Mouse (Mus musculus): ENCODE measurements around the gene Foxp3. TPM values are rescaled to one million over a fixed set of nuclear protein-coding genes. Genes with fewer than 3 reads are reported as not detected.
A peak's percentile ranks its signal among the peaks of the same experiment; 100 is the strongest.

Gene Foxp3
- polyA plus RNA-seq, 1 experiment from 2014 or later, result 0.05 TPM

DNA sequence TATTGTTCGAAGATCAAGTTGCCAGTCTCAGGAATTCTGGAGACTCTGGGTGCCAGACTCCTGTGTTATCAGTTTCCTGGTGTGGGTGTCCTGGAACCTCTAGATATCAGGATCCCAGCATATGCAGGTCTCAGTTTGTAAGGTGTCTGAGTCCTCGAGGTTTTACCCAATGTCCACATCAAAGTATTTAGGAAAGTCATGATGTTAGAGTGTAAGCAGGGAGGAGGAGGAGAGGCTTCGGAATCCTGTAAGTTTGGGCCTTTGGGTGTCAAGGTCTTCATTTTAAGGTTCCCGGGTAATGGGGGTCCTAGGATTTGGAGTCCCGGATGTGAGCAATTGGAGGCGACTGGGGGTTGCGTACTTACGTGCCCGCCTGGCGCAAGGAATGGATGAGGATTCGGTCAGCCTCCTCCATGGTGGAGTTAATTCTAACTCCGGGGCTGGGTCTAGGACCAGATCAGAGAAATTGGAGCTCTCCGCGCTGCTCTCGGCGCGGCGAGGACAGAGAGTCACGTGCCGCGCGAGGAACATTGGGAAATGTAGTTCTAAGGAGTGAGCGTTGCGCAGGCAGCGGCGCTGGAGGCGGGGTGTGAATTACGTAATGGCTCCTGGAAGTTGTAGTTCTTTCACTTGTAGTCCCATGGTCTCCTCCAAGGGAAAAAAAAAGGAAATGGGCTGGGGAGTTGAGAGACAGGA, 31.6 kb downstream of the Foxp3 start, which contains the start of gene Ccdc22:
Gene Ccdc22 (minus strand): TSS at position 639 of the 696 bp plus-strand sequence.
- H3K27me3 ChIP-seq (ENCODE audit: control insufficient read depth, insufficient read depth, low read length), result peaks cover 3% of the 10 kb centered on the region; the same call in 1 of the 2 replicates
- ATAC-seq (ENCODE audit: insufficient number of reproducible peaks, low FRiP score, low TSS enrichment, low read depth) (peak; percentile 91), DNase-seq (ENCODE audit: low spot score) (peak; percentile 84)
- H3K9ac ChIP-seq (ENCODE audit: low read length), result peak within 1 kb of the TSS; percentile 41; the same call in 1 of the 2 replicates
- no peaks in the 10 kb centered on the region for H3K9me3 ChIP-seq (ENCODE audit: control insufficient read depth, low read length)
- 21% methylated on average over 28 of the region's 28 CpGs for WGBS
- H3K27ac ChIP-seq (replicated peaks; ENCODE audit: low read depth, low read length), result no peak within 1 kb of the TSS
- no peaks in the 10 kb centered on the region for H3K4me1 ChIP-seq (ENCODE audit: control insufficient read depth, insufficient read depth, low read length)
- peak within 1 kb of the TSS; percentile 29 for H3K4me2 ChIP-seq (ENCODE audit: low read depth, severe bottlenecking)
- H3K4me3 ChIP-seq (ENCODE audit: low read depth, low read length), result peak within 1 kb of the TSS; percentile 37
- no peaks in the 10 kb centered on the region for H3K36me3 ChIP-seq (ENCODE audit: control insufficient read depth, insufficient read depth, low read length)

DNA sequence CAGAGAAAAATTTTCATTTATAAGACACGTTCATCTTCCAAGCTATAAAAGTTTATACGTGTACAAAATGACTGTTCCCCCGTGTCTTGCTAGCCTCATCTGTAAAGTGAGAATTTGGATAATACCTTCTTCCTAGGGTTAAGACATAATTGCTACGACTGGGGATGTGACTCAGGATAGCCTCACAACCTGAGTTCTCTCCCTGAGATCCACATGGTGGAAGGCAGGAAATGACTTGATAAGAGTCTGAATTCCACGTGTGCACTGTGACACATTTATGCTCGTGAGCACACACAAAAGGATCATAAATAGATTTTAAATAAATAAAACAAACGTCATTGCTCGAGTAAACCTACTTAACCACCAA, 32.1 kb downstream of the Foxp3 start:
- 44% methylated on average over 8 of the region's 8 CpGs for WGBS
- Histone ChIP-seq H3K4me1 (ENCODE audit: control insufficient read depth, insufficient read depth, low read length) (no peaks in the 10 kb centered on the region), H3K36me3 (ENCODE audit: control insufficient read depth, insufficient read depth, low read length) (no peaks in the 10 kb centered on the region), H3K4me2 (ENCODE audit: low read depth, severe bottlenecking) (no peak overlapping the region), H3K4me3 (ENCODE audit: low read depth, low read length) (no peak overlapping the region; the same call in 1 of the 2 replicates), H3K27ac (replicated peaks; ENCODE audit: low read depth, low read length) (no peak overlapping the region), H3K9ac (ENCODE audit: low read length) (no peak overlapping the region), H3K9me3 (ENCODE audit: control insufficient read depth, low read length) (no peaks in the 10 kb centered on the region), H3K27me3 (ENCODE audit: control insufficient read depth, insufficient read depth, low read length) (peaks cover 4% of the 10 kb centered on the region; the same call in 1 of the 2 replicates)
- DNase-seq (ENCODE audit: low spot score) (no peak), ATAC-seq (ENCODE audit: insufficient number of reproducible peaks, low FRiP score, low TSS enrichment, low read depth) (0 out of 2 replicates have a peak, but pooled peaks have one; percentile 21)

DNA sequence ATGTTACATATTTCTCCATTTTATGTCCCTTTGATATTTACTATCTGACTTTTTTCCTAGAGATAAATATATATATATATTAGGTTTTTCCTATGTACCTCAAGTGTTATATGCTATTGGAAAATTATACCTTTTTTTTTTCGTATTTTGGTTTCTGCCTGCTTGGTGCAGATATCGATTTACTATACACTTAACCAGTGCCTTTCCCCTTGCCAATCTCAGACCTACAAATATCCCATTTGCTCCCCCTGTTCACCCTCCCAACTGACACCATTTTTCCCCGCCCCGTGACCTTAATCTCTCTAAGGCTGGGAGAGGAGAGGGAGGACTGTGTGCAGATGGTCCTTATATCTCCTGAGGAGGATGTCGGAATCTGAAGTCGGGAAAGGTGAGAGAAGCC, 33.3 kb downstream of the Foxp3 start, which contains the start of gene Cacna1f:
Gene Cacna1f (plus strand): TSS at position 301 of the 400 bp plus-strand sequence.
- Histone ChIP-seq H3K27ac (replicated peaks; ENCODE audit: low read depth, low read length) (no peak within 1 kb of the TSS), H3K27me3 (ENCODE audit: control insufficient read depth, insufficient read depth, low read length) (peaks cover 4% of the 10 kb centered on the region; the same call in 1 of the 2 replicates), H3K9ac (ENCODE audit: low read length) (no peak within 1 kb of the TSS), H3K9me3 (ENCODE audit: control insufficient read depth, low read length) (no peaks in the 10 kb centered on the region), H3K4me3 (ENCODE audit: low read depth, low read length) (no peak within 1 kb of the TSS), H3K4me1 (ENCODE audit: control insufficient read depth, insufficient read depth, low read length) (no peaks in the 10 kb centered on the region), H3K4me2 (ENCODE audit: low read depth, severe bottlenecking) (no peak within 1 kb of the TSS), H3K36me3 (ENCODE audit: control insufficient read depth, insufficient read depth, low read length) (no peaks in the 10 kb centered on the region)
- DNase-seq (ENCODE audit: low spot score), result no peak
- 65% methylated on average over 6 of the region's 6 CpGs for WGBS
- ATAC-seq (ENCODE audit: insufficient number of reproducible peaks, low FRiP score, low TSS enrichment, low read depth), result no peak

DNA sequence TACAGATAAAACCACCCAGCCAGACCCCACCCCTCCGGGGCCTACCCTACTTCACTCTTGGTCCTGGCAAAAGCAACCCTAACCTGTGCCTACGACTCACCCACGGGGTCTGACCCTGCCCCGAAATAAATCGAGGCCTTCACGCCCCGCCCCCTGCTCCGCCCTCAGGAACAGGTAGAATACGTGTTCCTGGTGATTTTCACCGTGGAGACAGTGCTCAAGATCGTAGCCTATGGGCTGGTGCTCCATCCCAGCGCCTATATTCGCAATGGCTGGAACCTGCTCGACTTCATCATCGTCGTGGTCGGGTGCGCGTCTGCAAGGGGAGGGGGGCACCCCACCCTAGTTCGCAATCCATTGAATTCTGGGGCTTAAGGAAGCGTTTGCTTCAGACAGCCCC, 36.6 kb downstream of the Foxp3 start:
- H3K9me3 ChIP-seq (ENCODE audit: control insufficient read depth, low read length), result no peaks in the 10 kb centered on the region
- WGBS, result 26% methylated on average over 21 of the region's 21 CpGs
- no peak for ATAC-seq (ENCODE audit: insufficient number of reproducible peaks, low FRiP score, low TSS enrichment, low read depth)

DNA sequence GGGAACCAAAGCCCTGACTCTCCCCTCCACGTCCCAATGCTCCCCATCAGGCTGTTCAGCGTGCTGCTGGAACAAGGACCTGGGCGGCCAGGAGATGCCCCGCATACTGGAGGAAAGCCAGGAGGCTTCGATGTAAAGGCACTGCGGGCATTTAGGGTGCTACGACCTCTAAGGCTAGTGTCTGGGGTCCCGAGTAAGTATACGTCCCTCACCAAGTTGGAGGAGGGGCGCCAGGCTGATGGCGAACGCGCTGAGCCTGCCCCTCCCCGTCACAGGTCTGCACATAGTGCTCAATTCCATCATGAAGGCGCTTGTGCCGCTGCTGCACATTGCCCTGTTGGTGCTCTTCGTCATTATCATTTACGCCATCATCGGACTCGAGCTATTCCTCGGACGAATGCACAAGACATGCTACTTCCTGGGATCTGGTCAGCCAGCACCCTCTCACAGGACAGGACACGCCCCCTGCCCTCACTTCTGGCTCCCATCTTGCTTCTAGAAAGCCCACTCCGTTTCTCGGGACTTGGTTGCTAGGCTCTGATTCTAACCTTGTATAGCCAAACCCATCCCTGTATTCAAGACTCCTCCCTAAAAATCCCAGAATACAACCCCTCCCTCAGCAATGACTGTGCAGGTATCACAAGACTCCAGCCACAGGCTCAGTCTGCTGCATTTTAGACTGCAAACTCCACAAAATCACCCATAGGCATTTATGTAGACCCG, 37.3 kb downstream of the Foxp3 start:
- Histone ChIP-seq H3K9me3 (ENCODE audit: control insufficient read depth, low read length) (no peaks in the 10 kb centered on the region), H3K4me1 (ENCODE audit: control insufficient read depth, insufficient read depth, low read length) (no peaks in the 10 kb centered on the region), H3K36me3 (ENCODE audit: control insufficient read depth, insufficient read depth, low read length) (no peaks in the 10 kb centered on the region), H3K4me3 (ENCODE audit: low read depth, low read length) (peak overlapping the region; percentile 17), H3K27me3 (ENCODE audit: control insufficient read depth, insufficient read depth, low read length) (peaks cover 4% of the 10 kb centered on the region; the same call in 1 of the 2 replicates), H3K4me2 (ENCODE audit: low read depth, severe bottlenecking) (peak overlapping the region; percentile 57), H3K9ac (ENCODE audit: low read length) (no peak overlapping the region), H3K27ac (replicated peaks; ENCODE audit: low read depth, low read length) (no peak overlapping the region)
- DNase-seq (ENCODE audit: low spot score), result peak; percentile 21
- ATAC-seq (ENCODE audit: insufficient number of reproducible peaks, low FRiP score, low TSS enrichment, low read depth), result no peak
- WGBS, result 22% methylated on average over 26 of the region's 26 CpGs

More for the DNA sequence above, 36.6 kb downstream of the Foxp3 start:
- Histone ChIP-seq H3K4me2 (ENCODE audit: low read depth, severe bottlenecking) (peak overlapping the region; percentile 57), H3K36me3 (ENCODE audit: control insufficient read depth, insufficient read depth, low read length) (no peaks in the 10 kb centered on the region), H3K4me3 (ENCODE audit: low read depth, low read length) (peak overlapping the region; percentile 17), H3K27me3 (ENCODE audit: control insufficient read depth, insufficient read depth, low read length) (peaks cover 4% of the 10 kb centered on the region; the same call in 1 of the 2 replicates), H3K27ac (replicated peaks; ENCODE audit: low read depth, low read length) (no peak overlapping the region), H3K9ac (ENCODE audit: low read length) (no peak overlapping the region), H3K4me1 (ENCODE audit: control insufficient read depth, insufficient read depth, low read length) (no peaks in the 10 kb centered on the region)
- peak; percentile 21 for DNase-seq (ENCODE audit: low spot score)

DNA sequence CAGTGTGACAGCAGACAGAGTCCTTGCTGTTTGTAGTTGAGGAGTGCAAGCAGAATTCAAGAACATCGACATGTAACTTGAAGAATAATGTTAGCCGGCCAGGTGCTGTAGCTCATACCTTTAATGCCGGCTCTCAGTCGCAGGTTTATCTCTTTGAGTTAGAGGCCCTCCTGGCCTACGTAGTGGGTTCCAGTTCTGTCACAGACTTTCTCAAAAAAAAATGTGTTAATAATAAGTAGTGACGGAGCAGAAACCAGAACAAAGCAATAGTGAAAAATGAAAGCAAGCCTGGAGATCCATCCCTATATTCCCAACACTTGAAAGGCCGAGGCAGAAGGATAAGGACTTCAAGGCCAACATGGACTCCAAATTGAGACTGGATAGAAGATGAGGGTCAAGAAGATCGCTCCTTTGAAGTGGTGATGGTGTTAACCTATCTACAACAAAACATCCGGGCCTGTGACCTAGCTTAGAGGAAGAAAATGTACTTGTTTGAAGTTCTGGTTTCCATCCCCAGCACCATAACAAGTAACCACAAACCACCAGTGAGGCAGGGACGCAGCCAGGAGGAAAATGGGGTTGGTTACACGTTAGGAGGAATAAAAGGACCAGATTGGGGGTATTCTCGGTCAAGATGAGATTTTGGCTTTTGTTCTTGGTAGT, 44.6 kb downstream of the Foxp3 start:
- Histone ChIP-seq H3K27me3 (ENCODE audit: control insufficient read depth, insufficient read depth, low read length) (no peaks in the 10 kb centered on the region), H3K4me1 (ENCODE audit: control insufficient read depth, insufficient read depth, low read length) (no peaks in the 10 kb centered on the region), H3K9ac (ENCODE audit: low read length) (no peak overlapping the region), H3K27ac (replicated peaks; ENCODE audit: low read depth, low read length) (no peak overlapping the region), H3K9me3 (ENCODE audit: control insufficient read depth, low read length) (no peaks in the 10 kb centered on the region), H3K4me3 (ENCODE audit: low read depth, low read length) (no peak overlapping the region), H3K4me2 (ENCODE audit: low read depth, severe bottlenecking) (no peak overlapping the region), H3K36me3 (ENCODE audit: control insufficient read depth, insufficient read depth, low read length) (no peaks in the 10 kb centered on the region)
- 80% methylated on average over 12 of the region's 12 CpGs for WGBS
- no peak for ATAC-seq (ENCODE audit: insufficient number of reproducible peaks, low FRiP score, low TSS enrichment, low read depth)
- no peak for DNase-seq (ENCODE audit: low spot score)

DNA sequence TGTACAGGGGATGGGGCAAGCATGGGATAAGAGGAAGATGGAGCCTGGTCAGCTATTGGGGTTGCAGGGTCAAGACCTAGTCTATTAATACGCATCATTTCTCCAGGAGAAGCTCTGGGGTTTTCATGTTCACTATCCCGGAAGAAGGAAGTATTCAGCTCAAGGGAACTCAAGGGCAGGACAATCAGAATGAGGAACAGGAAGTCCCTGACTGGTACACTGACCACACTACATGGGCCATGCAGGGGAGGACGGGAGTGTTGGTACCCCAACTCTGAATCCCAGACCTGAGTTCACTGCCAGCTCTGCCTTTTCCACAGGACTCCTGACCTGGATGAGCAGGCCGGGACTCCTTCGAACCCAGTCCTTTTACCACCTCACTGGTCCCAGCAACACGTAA, 59.1 kb downstream of the Foxp3 start:
- Histone ChIP-seq H3K27ac (replicated peaks; ENCODE audit: low read depth, low read length) (no peak overlapping the region), H3K4me3 (ENCODE audit: low read depth, low read length) (no peak overlapping the region), H3K9me3 (ENCODE audit: control insufficient read depth, low read length) (no peaks in the 10 kb centered on the region), H3K27me3 (ENCODE audit: control insufficient read depth, insufficient read depth, low read length) (no peaks in the 10 kb centered on the region), H3K9ac (ENCODE audit: low read length) (no peak overlapping the region), H3K4me1 (ENCODE audit: control insufficient read depth, insufficient read depth, low read length) (no peaks in the 10 kb centered on the region), H3K36me3 (ENCODE audit: control insufficient read depth, insufficient read depth, low read length) (no peaks in the 10 kb centered on the region), H3K4me2 (ENCODE audit: low read depth, severe bottlenecking) (no peak overlapping the region)
- ATAC-seq (ENCODE audit: insufficient number of reproducible peaks, low FRiP score, low TSS enrichment, low read depth) (no peak), DNase-seq (ENCODE audit: low spot score) (no peak)
- WGBS, result 90% methylated on average over 6 of the region's 6 CpGs

DNA sequence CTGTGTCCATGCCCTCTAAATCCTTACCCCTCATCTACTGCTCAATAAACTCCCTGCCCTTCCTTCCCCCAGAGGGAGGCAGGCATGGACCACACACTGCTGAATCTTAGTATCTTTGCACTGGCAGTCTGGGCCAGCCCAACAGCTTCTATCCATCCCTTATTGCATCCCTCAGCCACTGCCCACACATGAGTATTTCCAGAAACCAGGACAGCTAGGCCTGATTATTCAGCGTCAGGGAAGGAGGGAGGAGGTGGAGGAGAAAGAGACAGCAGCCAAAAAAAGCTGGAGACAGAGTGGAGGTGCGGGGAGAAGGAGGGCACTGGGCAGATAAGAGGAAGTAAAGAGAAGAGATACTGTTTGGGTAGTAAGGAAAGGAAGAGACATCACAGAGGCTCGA, 61.7 kb downstream of the Foxp3 start:
- no peak overlapping the region for H3K4me3 ChIP-seq (ENCODE audit: low read depth, low read length)
- no peaks in the 10 kb centered on the region for H3K36me3 ChIP-seq (ENCODE audit: control insufficient read depth, insufficient read depth, low read length)
- H3K9ac ChIP-seq (ENCODE audit: low read length), result no peak overlapping the region
- no peak for DNase-seq (ENCODE audit: low spot score)
- H3K4me2 ChIP-seq (ENCODE audit: low read depth, severe bottlenecking), result no peak overlapping the region
- ATAC-seq (ENCODE audit: insufficient number of reproducible peaks, low FRiP score, low TSS enrichment, low read depth), result no peak
- peaks cover 6% of the 10 kb centered on the region; the same call in 1 of the 2 replicates for H3K27me3 ChIP-seq (ENCODE audit: control insufficient read depth, insufficient read depth, low read length)
- no peaks in the 10 kb centered on the region for H3K4me1 ChIP-seq (ENCODE audit: control insufficient read depth, insufficient read depth, low read length)
- WGBS, result 76% methylated on average over 3 of the region's 3 CpGs
- H3K9me3 ChIP-seq (ENCODE audit: control insufficient read depth, low read length), result no peaks in the 10 kb centered on the region
- H3K27ac ChIP-seq (replicated peaks; ENCODE audit: low read depth, low read length), result no peak overlapping the region
